Mouse (Mus musculus) heart, postnatal 0 days (tissue): ENCODE measurements at regions not wholly inside any gene's neighbourhood (a gene's known extent, or its start where the extent isn't known, plus 50 kb on each side); places are given as distances from the start of the nearest gene placed in this dataset.

Source experiments
- ATAC-seq: fragments of 200-750 bp; cut with Nextera tagmentation; 2 replicates; pipeline ENCODE4 v1.8.0; 2017; ENCODE audit warnings: low read depth, moderate number of reproducible peaks, moderate library complexity; ENCODE audit not compliant: insufficient read depth
- DNase-seq: peaks from one replicate; pipeline ENCODE4 v3.0.0-alpha.2; 2016; ENCODE audit warnings: low spot score
- H3K27ac ChIP-seq: fragments of 300-500 bp; sonication (generic); 2 replicates; pipeline ENCODE4 v1.5.1; 2014; ENCODE audit warnings: low read depth, mild to moderate bottlenecking
- H3K27me3 ChIP-seq: fragments of 300-500 bp; sonication (generic); 2 replicates; pipeline ENCODE4 v1.6.1; 2014; ENCODE audit warnings: low read length, mixed read lengths; ENCODE audit not compliant: control insufficient read depth, insufficient read depth
- H3K36me3 ChIP-seq: fragments of 300-500 bp; sonication (generic); replicated peaks from 2 replicates; pipeline ENCODE4 v1.6.1; 2014; ENCODE audit warnings: low read length, mixed read lengths; ENCODE audit not compliant: control insufficient read depth, insufficient read depth
- H3K4me1 ChIP-seq: fragments of 300-500 bp; sonication (generic); 2 replicates; pipeline ENCODE4 v1.6.1; 2014; ENCODE audit warnings: antibody characterized with exemption; ENCODE audit not compliant: control insufficient read depth, insufficient read depth
- H3K4me2 ChIP-seq: fragments of 300-500 bp; sonication (generic); 2 replicates; pipeline ENCODE4 v1.6.1; 2014; ENCODE audit warnings: low read depth, mild to moderate bottlenecking, low read length, moderate library complexity
- H3K4me3 ChIP-seq: fragments of 300-500 bp; sonication (generic); 2 replicates; pipeline ENCODE4 v1.5.1; 2014; ENCODE audit warnings: low read depth, low read length
- H3K9ac ChIP-seq: fragments of 300-500 bp; sonication (generic); replicated peaks from 2 replicates; pipeline ENCODE4 v1.6.1; 2014; ENCODE audit warnings: low read depth, low read length, mixed read lengths
- H3K9me3 ChIP-seq: fragments of 300-500 bp; sonication (generic); replicated peaks from 2 replicates; pipeline ENCODE4 v1.6.1; 2016; ENCODE audit warnings: low read length; ENCODE audit not compliant: control insufficient read depth
- CTCF ChIP-seq: IDR thresholded peaks from 2 replicates; pipeline ENCODE4 v1.5.1; 2016; ENCODE audit warnings: antibody characterized with exemption, control low read depth, low read depth
- EP300 ChIP-seq: IDR thresholded peaks from 2 replicates; pipeline ENCODE4 v1.6.1; 2016; ENCODE audit warnings: antibody characterized with exemption, low read depth
- WGBS: fragments of 180-500 bp; shearing (Covaris S2); extraction: QIAGEN DNeasy Blood & Tissue Kit; methylation state at CpG from one replicate; pipeline ENCODE4 v1.1.7; 2014; 5-methylcytosine and 5-hydroxymethylcytosine counted together

GRCm38 (mm10) chr16:7792521-7792920, 632.4 kb downstream of the Tmem114 start:
- Histone ChIP-seq H3K36me3 (no peaks in the 10 kb centered on the region), H3K27ac (no peak overlapping the region), H3K4me1 (no peaks in the 10 kb centered on the region), H3K9ac (no peak overlapping the region), H3K4me2 (no peak overlapping the region), H3K27me3 (no peaks in the 10 kb centered on the region), H3K9me3 (no peaks in the 10 kb centered on the region), H3K4me3 (no peak overlapping the region)
- no peak for ATAC-seq
- DNase-seq: no peak
- no peak for TF ChIP-seq EP300
- TF ChIP-seq CTCF: no peak
- 93% methylated on average over 3 of the region's 3 CpGs for WGBS

DNA sequence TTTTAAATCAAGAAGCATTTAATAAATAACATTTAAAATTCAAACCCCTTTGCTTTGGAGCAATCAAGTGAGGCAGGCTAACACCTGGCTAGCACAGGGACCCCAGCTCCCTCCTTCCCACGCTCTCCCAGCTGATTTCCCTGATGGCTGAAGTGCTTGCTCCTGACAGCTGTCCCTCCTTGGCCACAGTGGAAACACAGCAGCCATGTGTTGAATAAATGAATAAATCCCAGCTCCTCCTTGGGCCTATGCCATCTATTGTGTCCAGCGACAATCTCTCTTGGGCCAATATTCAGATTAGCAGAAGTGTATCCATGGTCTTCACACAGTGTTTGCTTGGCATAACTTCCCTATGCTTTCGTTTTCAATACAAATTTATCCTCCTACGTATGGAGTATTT, 634.7 kb downstream of the Tmem114 start:
- no peak for DNase-seq

GRCm38 (mm10) chr16:7788209-7788608, 636.7 kb downstream of the Tmem114 start:
- no peaks in the 10 kb centered on the region for H3K4me1 ChIP-seq
- no peak overlapping the region for H3K27ac ChIP-seq
- no peaks in the 10 kb centered on the region for H3K36me3 ChIP-seq
- WGBS: 38% methylated on average over 2 of the region's 2 CpGs
- DNase-seq (no peak), ATAC-seq (no peak)
- no peak overlapping the region for H3K4me2 ChIP-seq
- no peak overlapping the region for H3K4me3 ChIP-seq
- H3K27me3 ChIP-seq: no peaks in the 10 kb centered on the region
- no peaks in the 10 kb centered on the region for H3K9me3 ChIP-seq
- TF ChIP-seq CTCF: no peak
- no peak for TF ChIP-seq EP300
- no peak overlapping the region for H3K9ac ChIP-seq

More for the DNA sequence above, 634.7 kb downstream of the Tmem114 start:
- no peak overlapping the region for H3K4me2 ChIP-seq
- no peak for ATAC-seq
- no peaks in the 10 kb centered on the region for H3K27me3 ChIP-seq
- H3K36me3 ChIP-seq: no peaks in the 10 kb centered on the region
- H3K9ac ChIP-seq: no peak overlapping the region
- no peaks in the 10 kb centered on the region for H3K4me1 ChIP-seq
- H3K9me3 ChIP-seq: no peaks in the 10 kb centered on the region
- TF ChIP-seq CTCF (no peak), EP300 (no peak)
- H3K4me3 ChIP-seq: no peak overlapping the region
- WGBS: 63% methylated on average over 4 of the region's 4 CpGs
- H3K27ac ChIP-seq: no peak overlapping the region

DNA sequence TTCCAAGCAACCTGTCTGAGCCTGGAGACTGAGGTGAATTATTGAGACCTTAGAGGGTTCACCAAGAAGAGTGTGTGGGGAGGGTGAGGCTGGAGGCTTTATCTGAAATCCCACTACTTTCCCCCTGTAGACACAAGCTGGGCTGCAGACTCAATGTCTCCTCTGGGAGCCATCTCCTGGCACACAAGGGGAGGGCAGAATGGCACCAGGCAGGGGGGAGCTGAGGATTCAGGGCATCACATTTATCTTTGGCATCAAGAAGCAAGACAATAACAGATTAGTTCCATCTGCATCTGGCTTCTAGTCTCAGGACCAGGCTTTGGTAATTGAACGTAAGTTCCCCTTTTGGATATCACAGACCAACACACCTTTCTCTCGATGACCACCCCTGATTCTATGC, 643.4 kb downstream of the Tmem114 start:
- ATAC-seq: no peak
- no peak overlapping the region for H3K4me3 ChIP-seq

DNA sequence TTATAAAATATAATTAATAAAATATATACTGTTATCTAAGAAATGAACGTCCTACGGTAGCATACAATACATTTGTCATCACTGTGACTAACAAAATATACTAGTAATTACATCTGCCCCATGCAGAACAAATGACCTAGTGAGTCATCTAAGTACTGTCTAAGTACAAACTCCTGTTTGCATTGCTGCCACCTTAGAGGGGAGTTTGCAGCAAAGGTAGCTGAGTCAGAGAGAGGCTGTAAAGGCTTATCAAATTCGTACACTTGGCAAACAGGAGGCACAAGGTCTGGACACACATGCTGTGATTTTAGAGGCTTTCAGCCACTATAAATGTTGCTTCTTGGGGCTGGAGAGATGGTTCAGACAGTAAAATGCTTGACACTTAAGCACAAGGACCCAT, 649.3 kb downstream of the Tmem114 start:
- no peak for DNase-seq
- no peak for ATAC-seq
- H3K4me3 ChIP-seq: no peak overlapping the region
- H3K9me3 ChIP-seq: no peaks in the 10 kb centered on the region
- no peaks in the 10 kb centered on the region for H3K27me3 ChIP-seq
- TF ChIP-seq EP300 (no peak), CTCF (no peak)
- no peak overlapping the region for H3K9ac ChIP-seq
- 73% methylated on average over 3 of the region's 3 CpGs for WGBS
- no peak overlapping the region for H3K27ac ChIP-seq
- H3K4me1 ChIP-seq: no peaks in the 10 kb centered on the region
- no peak overlapping the region for H3K4me2 ChIP-seq
- no peaks in the 10 kb centered on the region for H3K36me3 ChIP-seq

More for the DNA sequence above, 643.4 kb downstream of the Tmem114 start:
- DNase-seq: no peak
- TF ChIP-seq CTCF: no peak
- TF ChIP-seq EP300: no peak
- H3K4me2 ChIP-seq: no peak overlapping the region
- no peak overlapping the region for H3K27ac ChIP-seq
- H3K9ac ChIP-seq: no peak overlapping the region
- WGBS: 72% methylated on average over 2 of the region's 2 CpGs
- no peaks in the 10 kb centered on the region for H3K27me3 ChIP-seq
- H3K36me3 ChIP-seq: no peaks in the 10 kb centered on the region
- H3K9me3 ChIP-seq: no peaks in the 10 kb centered on the region
- no peaks in the 10 kb centered on the region for H3K4me1 ChIP-seq

- no peaks in the 10 kb centered on the region for H3K36me3 ChIP-seq
- peak overlapping the region; percentile 48; the same call in 1 of the 2 replicates for H3K27ac ChIP-seq
- H3K4me3 ChIP-seq: no peak overlapping the region
- no peak for DNase-seq
- H3K27me3 ChIP-seq: no peaks in the 10 kb centered on the region
- TF ChIP-seq EP300 (no peak), CTCF (no peak)
- H3K4me1 ChIP-seq: no peaks in the 10 kb centered on the region
- H3K9ac ChIP-seq: no peak overlapping the region
- 40% methylated on average over 1 of the region's 1 CpGs for WGBS
- no peaks in the 10 kb centered on the region for H3K9me3 ChIP-seq
- no peak overlapping the region for H3K4me2 ChIP-seq
- ATAC-seq: no peak
These were observed 656.5 kb downstream of the Tmem114 start for GRCm38 (mm10) chr16:7768433-7768832.
